Mouse (Mus musculus): ENCODE results near the gene Slc39a8.
A peak's percentile ranks its signal among the peaks of the same experiment; 100 is the strongest.

The Slc39a8 gene

GRCm38 (mm10) chr3:135825016-135825753, at the start of gene Slc39a8:
Gene Slc39a8 (plus strand): TSS chr3:135825279.
- peak; percentile 87 to 89 for DNase-seq

GRCm38 (mm10) chr3:135785065-135785464, 40.0 kb upstream of the Slc39a8 start:
- DNase-seq: no peak

GRCm38 (mm10) chr3:135796117-135796516, 29.0 kb upstream of the Slc39a8 start:
- DNase-seq: no peak

GRCm38 (mm10) chr3:135798241-135798640, 26.8 kb upstream of the Slc39a8 start:
- DNase-seq: no peak

GRCm38 (mm10) chr3:135798665-135799064, 26.4 kb upstream of the Slc39a8 start:
- DNase-seq: no peak

- DNase-seq: no peak
Observed at GRCm38 (mm10) chr3:135814665-135815064, 10.4 kb upstream of the Slc39a8 start.

GRCm38 (mm10) chr3:135815973-135816727, 8.9 kb upstream of the Slc39a8 start:
- no peak for DNase-seq

GRCm38 (mm10) chr3:135817124-135817523, 8.0 kb upstream of the Slc39a8 start:
- no peak for DNase-seq

GRCm38 (mm10) chr3:135824436-135824835, 643 bp upstream of the Slc39a8 start:
- peak in 1 of 2 experiments; percentile 27 for DNase-seq

GRCm38 (mm10) chr3:135825754-135826683, 940 bp downstream of the Slc39a8 start:
- peak; percentile 74 to 78 for DNase-seq

- no peak for DNase-seq
Observed at GRCm38 (mm10) chr3:135826684-135827249, 1.7 kb downstream of the Slc39a8 start.

- no peak for DNase-seq
Observed at GRCm38 (mm10) chr3:135828000-135828399, 2.9 kb downstream of the Slc39a8 start.

GRCm38 (mm10) chr3:135832496-135832895, 7.4 kb downstream of the Slc39a8 start:
- DNase-seq: no peak

GRCm38 (mm10) chr3:135832907-135833306, 7.8 kb downstream of the Slc39a8 start:
- no peak for DNase-seq

GRCm38 (mm10) chr3:135834988-135835387, 9.9 kb downstream of the Slc39a8 start:
- DNase-seq: no peak

GRCm38 (mm10) chr3:135839535-135839934, 14.5 kb downstream of the Slc39a8 start:
- no peak for DNase-seq

GRCm38 (mm10) chr3:135840185-135840584, 15.1 kb downstream of the Slc39a8 start:
- DNase-seq: no peak

GRCm38 (mm10) chr3:135841716-135842511, 16.8 kb downstream of the Slc39a8 start:
- no peak for DNase-seq

- no peak for DNase-seq
Observed at GRCm38 (mm10) chr3:135843181-135843580, 18.1 kb downstream of the Slc39a8 start.

- no peak for DNase-seq
Observed at GRCm38 (mm10) chr3:135843707-135844106, 18.6 kb downstream of the Slc39a8 start.

GRCm38 (mm10) chr3:135844835-135845234, 19.8 kb downstream of the Slc39a8 start:
- DNase-seq: no peak

- DNase-seq: peak in 1 of 2 experiments; percentile 19
Observed at GRCm38 (mm10) chr3:135845860-135846259, 20.8 kb downstream of the Slc39a8 start.

Measured in lung, postnatal 4 days (tissue).